Mouse (Mus musculus): Measurements from ENCODE around the gene Akr1b8.

The Akr1b8 gene

DNA sequence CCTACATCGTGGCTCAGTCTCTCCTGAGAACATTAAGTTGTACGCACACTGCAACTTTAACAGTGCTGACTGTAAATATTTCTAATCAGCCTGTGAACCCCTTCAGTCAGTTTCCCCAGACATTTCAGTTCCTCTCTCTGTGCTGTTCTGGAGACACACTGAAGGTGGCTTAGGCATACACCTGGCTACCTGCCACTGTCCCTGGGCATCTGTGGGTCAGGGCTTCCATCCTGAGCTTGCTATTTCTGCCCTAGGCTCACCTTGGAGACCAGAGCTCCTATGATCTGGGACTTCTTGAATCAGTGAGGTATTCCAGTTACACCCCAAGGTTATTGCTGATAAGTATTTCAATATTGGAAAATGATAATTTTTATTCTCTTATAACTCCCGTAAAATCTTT, 1.5 kb upstream of the Akr1b8 start:
- Histone ChIP-seq H3K4me1 (replicated peaks; ENCODE audit: low read depth, low read length) (peaks cover 34% of the 10 kb centered on the region), H3K9me3 (ENCODE audit: low read length) (peaks cover 23% of the 10 kb centered on the region), H3K27me3 (ENCODE audit: insufficient read depth, low read length) (peaks cover 9% of the 10 kb centered on the region; the same call in 1 of the 2 replicates), H3K4me3 (replicated peaks; ENCODE audit: low read length) (no peak overlapping the region), H3K36me3 (ENCODE audit: insufficient read depth, low read length) (no peaks in the 10 kb centered on the region)
- no peak for TF ChIP-seq POU5F1 (IDR thresholded peaks at IDR 0.05; ENCODE audit: borderline replicate concordance, low read length)

DNA sequence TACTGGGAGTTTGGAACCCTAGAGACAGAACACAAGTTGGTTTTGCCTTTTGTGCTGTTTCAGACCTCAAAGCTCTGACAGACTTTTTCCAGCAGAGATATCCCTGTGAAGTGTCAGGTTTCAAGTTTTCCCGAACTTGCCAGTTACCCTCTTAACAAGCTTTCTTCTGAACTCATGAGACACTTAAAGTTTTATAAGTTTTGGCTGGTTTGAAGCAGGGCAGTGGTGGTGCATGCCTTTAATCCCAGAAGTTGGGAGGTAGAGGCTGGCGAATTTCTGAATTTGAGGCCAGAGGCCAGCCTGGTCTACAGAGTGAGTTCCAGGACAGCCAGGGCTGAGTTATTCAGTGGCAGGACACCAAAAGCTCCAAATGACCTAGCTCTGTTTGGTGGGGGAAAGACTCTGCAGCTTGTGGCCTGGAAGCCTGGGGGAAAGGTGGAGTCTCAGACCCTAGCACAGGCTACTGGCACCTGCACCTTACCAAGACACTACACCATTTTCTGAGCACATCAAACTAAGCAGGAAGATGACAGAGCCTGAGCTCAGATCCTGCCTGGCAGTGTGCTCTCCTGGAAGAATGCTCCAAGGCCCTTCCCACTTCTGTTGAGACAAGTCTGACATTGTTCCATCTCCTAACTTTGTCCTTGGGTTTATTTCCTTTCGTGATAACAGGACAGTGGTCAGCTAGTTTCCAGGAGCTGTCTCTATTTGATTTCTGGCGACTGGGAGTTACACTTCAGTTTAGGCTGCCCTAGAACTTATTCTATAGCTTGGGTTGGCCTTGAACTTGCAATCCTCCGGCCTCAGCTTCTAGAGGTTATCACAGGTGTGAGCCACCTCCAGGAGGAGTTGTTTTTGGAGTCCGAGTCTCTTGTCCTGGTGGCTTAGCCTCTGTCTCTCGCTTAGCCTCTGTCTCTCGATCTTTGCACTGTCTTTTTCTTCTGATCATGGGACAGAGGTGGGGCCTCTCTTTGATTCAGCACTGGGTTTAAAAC, 732 bp downstream of the Akr1b8 start:
- Histone ChIP-seq H3K36me3 (ENCODE audit: insufficient read depth, low read length) (no peaks in the 10 kb centered on the region), H3K9me3 (ENCODE audit: low read length) (peaks cover 9% of the 10 kb centered on the region), H3K4me1 (replicated peaks; ENCODE audit: low read depth, low read length) (peaks cover 34% of the 10 kb centered on the region), H3K4me3 (replicated peaks; ENCODE audit: low read length) (no peak overlapping the region; the same call in 1 of the 2 replicates), H3K27me3 (ENCODE audit: insufficient read depth, low read length) (peaks cover 9% of the 10 kb centered on the region; the same call in 1 of the 2 replicates)
- TF ChIP-seq POU5F1 (IDR thresholded peaks at IDR 0.05; ENCODE audit: borderline replicate concordance, low read length) (no peak), CTCF (conservative IDR thresholded peaks at IDR 0.05; ENCODE audit: low read length) (no peak), NANOG (IDR thresholded peaks at IDR 0.05; ENCODE audit: borderline replicate concordance, low read length) (no peak)

DNA sequence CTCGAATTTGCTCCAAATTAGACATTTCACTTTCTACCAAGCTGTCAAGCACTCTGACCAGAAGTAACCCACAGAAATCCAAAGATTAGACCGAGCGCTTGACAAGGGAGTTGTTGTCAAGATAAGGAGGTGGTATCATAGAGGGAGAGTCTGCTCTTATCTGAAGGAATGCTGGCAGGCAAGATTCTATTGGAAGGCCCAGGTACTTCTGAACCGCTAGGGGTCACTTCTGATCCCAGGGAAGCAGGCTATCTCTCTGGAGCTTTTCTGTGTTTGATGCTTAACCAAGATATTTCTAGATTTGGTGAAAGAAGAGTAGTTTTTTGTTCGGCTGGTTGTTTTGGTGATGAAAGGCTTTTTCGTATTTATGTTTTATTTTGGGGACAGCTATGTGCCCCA, 1.4 kb downstream of the Akr1b8 start:
- peaks cover 33% of the 10 kb centered on the region for H3K4me1 ChIP-seq (replicated peaks; ENCODE audit: low read depth, low read length)
- no peaks in the 10 kb centered on the region for H3K36me3 ChIP-seq (ENCODE audit: insufficient read depth, low read length)
- H3K9me3 ChIP-seq (ENCODE audit: low read length): peaks cover 8% of the 10 kb centered on the region
- peaks cover 9% of the 10 kb centered on the region; the same call in 1 of the 2 replicates for H3K27me3 ChIP-seq (ENCODE audit: insufficient read depth, low read length)
- TF ChIP-seq POU5F1 (IDR thresholded peaks at IDR 0.05; ENCODE audit: borderline replicate concordance, low read length) (no peak), NANOG (IDR thresholded peaks at IDR 0.05; ENCODE audit: borderline replicate concordance, low read length) (no peak), CTCF (conservative IDR thresholded peaks at IDR 0.05; ENCODE audit: low read length) (no peak; the same call in 1 of the 2 replicates)
- H3K4me3 ChIP-seq (replicated peaks; ENCODE audit: low read length): no peak overlapping the region

DNA sequence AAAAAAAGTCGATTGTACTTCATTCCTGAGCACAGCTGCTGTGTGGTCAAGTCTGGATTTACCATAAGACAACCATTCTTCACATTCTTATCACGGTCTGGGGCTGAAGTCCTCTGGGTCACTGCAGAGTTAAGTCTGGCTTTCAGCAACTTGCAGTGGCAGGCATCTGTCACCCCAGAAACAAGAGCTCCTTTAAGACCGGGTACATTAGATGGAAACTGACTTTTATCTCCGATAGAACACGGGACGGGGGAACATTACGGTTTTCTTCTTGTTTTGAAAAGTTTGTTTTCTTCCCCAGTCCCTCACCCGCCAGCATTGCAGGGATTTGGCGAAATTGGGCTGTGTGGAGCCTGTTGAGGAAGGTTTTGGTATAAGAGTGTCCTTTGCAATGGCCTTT, 1.9 kb downstream of the Akr1b8 start:
- no peaks in the 10 kb centered on the region for H3K36me3 ChIP-seq (ENCODE audit: insufficient read depth, low read length)
- H3K27me3 ChIP-seq (ENCODE audit: insufficient read depth, low read length): peaks cover 9% of the 10 kb centered on the region; the same call in 1 of the 2 replicates
- H3K9me3 ChIP-seq (ENCODE audit: low read length): peaks cover 8% of the 10 kb centered on the region
- no peak for TF ChIP-seq POU5F1 (IDR thresholded peaks at IDR 0.05; ENCODE audit: borderline replicate concordance, low read length)
- TF ChIP-seq NANOG (IDR thresholded peaks at IDR 0.05; ENCODE audit: borderline replicate concordance, low read length): no peak
- TF ChIP-seq CTCF (conservative IDR thresholded peaks at IDR 0.05; ENCODE audit: low read length): no peak
- no peak overlapping the region for H3K4me3 ChIP-seq (replicated peaks; ENCODE audit: low read length)
- peaks cover 28% of the 10 kb centered on the region for H3K4me1 ChIP-seq (replicated peaks; ENCODE audit: low read depth, low read length)

DNA sequence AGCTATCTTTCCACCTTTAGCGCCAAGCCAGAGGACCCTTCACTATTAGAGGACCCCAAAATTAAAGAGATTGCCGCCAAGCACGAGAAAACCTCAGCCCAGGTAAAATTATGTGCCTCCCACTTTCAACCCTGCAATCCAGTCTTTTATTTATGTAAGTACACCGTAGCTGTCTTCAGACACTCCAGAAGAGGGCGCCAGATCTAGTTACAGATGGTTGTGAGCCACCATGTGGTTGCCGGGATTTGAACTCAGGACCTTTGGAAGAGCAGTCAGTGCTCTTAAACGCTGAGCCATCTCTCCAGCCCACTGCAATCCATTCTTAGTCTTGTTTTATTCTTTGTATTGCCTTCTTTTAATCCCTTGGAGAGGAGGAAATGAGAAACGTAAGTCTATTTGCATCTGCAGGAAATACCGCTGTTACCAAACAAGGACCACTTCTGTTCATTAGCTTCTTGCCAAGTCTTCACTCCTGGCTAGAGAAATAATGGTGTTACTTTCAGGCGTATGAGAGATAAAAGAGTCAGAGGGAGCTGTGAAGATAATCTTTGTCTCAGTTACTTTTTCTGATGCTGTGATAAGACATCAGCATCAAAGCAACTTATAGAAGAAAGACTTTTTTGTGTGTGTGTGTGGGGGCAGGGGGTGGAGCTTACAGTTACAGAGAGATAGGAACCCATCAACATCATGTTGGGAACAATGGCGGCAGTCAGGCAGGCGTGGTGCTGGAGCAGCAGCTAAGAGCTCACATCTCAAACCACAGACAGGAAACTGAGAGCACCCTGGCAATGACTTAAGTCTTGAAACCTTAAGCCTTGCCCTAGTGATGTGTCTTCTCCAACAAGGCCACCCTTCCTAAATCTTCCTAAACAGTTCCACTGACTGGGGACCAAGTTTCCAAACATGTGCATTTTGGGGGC, 10.6 kb downstream of the Akr1b8 start:
- peak; percentile 14; the same call in 1 of the 2 replicates for TF ChIP-seq CTCF (conservative IDR thresholded peaks at IDR 0.05; ENCODE audit: low read length)
- TF ChIP-seq POU5F1 (IDR thresholded peaks at IDR 0.05; ENCODE audit: borderline replicate concordance, low read length): no peak
- peaks cover 7% of the 10 kb centered on the region for H3K4me1 ChIP-seq (replicated peaks; ENCODE audit: low read depth, low read length)
- no peaks in the 10 kb centered on the region for H3K27me3 ChIP-seq (ENCODE audit: insufficient read depth, low read length)
- no peaks in the 10 kb centered on the region for H3K36me3 ChIP-seq (ENCODE audit: insufficient read depth, low read length)
- no peaks in the 10 kb centered on the region for H3K9me3 ChIP-seq (ENCODE audit: low read length)
- H3K4me3 ChIP-seq (replicated peaks; ENCODE audit: low read length): no peak overlapping the region

DNA sequence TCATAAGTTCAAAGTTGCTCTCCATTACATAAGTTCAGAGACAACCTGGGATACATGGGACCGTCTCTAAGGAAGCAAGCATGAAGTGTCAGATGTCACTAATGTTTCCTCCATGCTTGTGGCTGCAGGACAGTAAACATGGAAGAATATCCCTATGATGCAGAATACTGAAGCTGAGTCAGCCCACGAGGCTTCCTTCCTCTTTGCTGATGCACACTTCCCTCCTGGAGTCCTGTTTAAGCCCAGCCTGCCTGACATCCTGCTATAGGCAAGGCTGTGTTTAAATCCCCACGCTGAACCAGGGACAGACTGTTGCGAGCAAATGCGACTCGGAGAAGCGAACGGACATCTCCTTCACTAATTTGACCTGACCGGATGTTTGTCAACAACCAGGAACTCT, 14.1 kb downstream of the Akr1b8 start:
- TF ChIP-seq CTCF (conservative IDR thresholded peaks at IDR 0.05; ENCODE audit: low read length): no peak
- no peak for TF ChIP-seq NANOG (IDR thresholded peaks at IDR 0.05; ENCODE audit: borderline replicate concordance, low read length)
- no peak for TF ChIP-seq POU5F1 (IDR thresholded peaks at IDR 0.05; ENCODE audit: borderline replicate concordance, low read length)
- H3K9me3 ChIP-seq (ENCODE audit: low read length): no peaks in the 10 kb centered on the region

DNA sequence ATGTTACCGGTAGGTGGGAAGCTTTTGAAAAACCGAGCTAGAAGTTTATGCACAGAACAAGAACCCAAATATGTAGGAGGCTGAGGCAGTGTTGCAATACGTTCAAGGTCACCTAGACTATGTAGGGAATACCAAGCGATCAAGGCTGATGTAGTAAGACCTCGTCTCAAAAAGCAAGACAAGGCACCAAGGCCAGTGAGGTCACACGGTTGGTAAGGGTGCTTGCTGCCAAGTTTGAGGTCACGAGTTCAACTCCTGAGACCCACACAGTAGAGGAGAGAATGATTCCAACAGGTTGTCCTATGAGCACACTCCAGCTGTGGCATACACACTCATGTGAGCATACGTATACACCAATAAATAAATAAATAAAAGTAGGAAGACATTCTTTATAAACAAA, 16.2 kb downstream of the Akr1b8 start:
- no peaks in the 10 kb centered on the region for H3K36me3 ChIP-seq (ENCODE audit: insufficient read depth, low read length)
- no peaks in the 10 kb centered on the region for H3K9me3 ChIP-seq (ENCODE audit: low read length)
- no peak overlapping the region for H3K4me3 ChIP-seq (replicated peaks; ENCODE audit: low read length)
- TF ChIP-seq CTCF (conservative IDR thresholded peaks at IDR 0.05; ENCODE audit: low read length) (no peak), NANOG (IDR thresholded peaks at IDR 0.05; ENCODE audit: borderline replicate concordance, low read length) (no peak), POU5F1 (IDR thresholded peaks at IDR 0.05; ENCODE audit: borderline replicate concordance, low read length) (no peak)
- H3K27me3 ChIP-seq (ENCODE audit: insufficient read depth, low read length): no peaks in the 10 kb centered on the region
- peaks cover 7% of the 10 kb centered on the region for H3K4me1 ChIP-seq (replicated peaks; ENCODE audit: low read depth, low read length)

More for the DNA sequence above, 14.1 kb downstream of the Akr1b8 start:
- Histone ChIP-seq H3K4me3 (replicated peaks; ENCODE audit: low read length) (no peak overlapping the region), H3K4me1 (replicated peaks; ENCODE audit: low read depth, low read length) (peaks cover 7% of the 10 kb centered on the region), H3K27me3 (ENCODE audit: insufficient read depth, low read length) (no peaks in the 10 kb centered on the region), H3K36me3 (ENCODE audit: insufficient read depth, low read length) (no peaks in the 10 kb centered on the region)

Measured in E14TG2a.4 (cell line).